Mouse (Mus musculus): ENCODE measurements at regions not wholly inside any gene's neighbourhood (a gene's known extent, or its start where the extent isn't known, plus 50 kb on each side); places are given as distances from the start of the nearest gene placed in this dataset.
"Not testable (repeated sequence)": the region's sequence is repeated elsewhere in the genome, so short reads cannot be mapped to it uniquely, and the experiment has no call there.

GRCm38 (mm10) chrX:17818325-17818724, 246.2 kb upstream of the Fundc1 start:
- H3K36me3 ChIP-seq (ENCODE audit: control insufficient read depth, insufficient read depth, low read length), result no peaks in the 10 kb centered on the region
- 48% methylated on average over 3 of the region's 3 CpGs for WGBS
- H3K4me1 ChIP-seq (ENCODE audit: control insufficient read depth, insufficient read depth, low read length), result no peaks in the 10 kb centered on the region
- H3K9me3 ChIP-seq (ENCODE audit: control insufficient read depth, low read length), result no peaks in the 10 kb centered on the region
- ATAC-seq (ENCODE audit: low read depth), result no peak
- H3K9ac ChIP-seq (replicated peaks; ENCODE audit: low read depth, low read length), result no peak overlapping the region
- H3K4me3 ChIP-seq (ENCODE audit: low read depth, low read length), result no peak overlapping the region
- no peak overlapping the region for H3K4me2 ChIP-seq (ENCODE audit: low read depth, low read length)
- H3K27ac ChIP-seq (ENCODE audit: low read depth, low read length), result no peak overlapping the region
- H3K27me3 ChIP-seq (ENCODE audit: control insufficient read depth, insufficient read depth, low read length), result no peaks in the 10 kb centered on the region

- Histone ChIP-seq H3K9ac (replicated peaks; ENCODE audit: low read depth, low read length) (no peak overlapping the region), H3K36me3 (ENCODE audit: control insufficient read depth, insufficient read depth, low read length) (no peaks in the 10 kb centered on the region), H3K27me3 (ENCODE audit: control insufficient read depth, insufficient read depth, low read length) (no peaks in the 10 kb centered on the region), H3K4me2 (ENCODE audit: low read depth, low read length) (no peak overlapping the region), H3K4me1 (ENCODE audit: control insufficient read depth, insufficient read depth, low read length) (no peaks in the 10 kb centered on the region), H3K27ac (ENCODE audit: low read depth, low read length) (no peak overlapping the region), H3K4me3 (ENCODE audit: low read depth, low read length) (no peak overlapping the region), H3K9me3 (ENCODE audit: control insufficient read depth, low read length) (no peaks in the 10 kb centered on the region)
- 80% methylated on average over 3 of the region's 3 CpGs for WGBS
- no peak for ATAC-seq (ENCODE audit: low read depth)
Measured at GRCm38 (mm10) chrX:17817651-17818050, 245.5 kb upstream of the Fundc1 start.

DNA sequence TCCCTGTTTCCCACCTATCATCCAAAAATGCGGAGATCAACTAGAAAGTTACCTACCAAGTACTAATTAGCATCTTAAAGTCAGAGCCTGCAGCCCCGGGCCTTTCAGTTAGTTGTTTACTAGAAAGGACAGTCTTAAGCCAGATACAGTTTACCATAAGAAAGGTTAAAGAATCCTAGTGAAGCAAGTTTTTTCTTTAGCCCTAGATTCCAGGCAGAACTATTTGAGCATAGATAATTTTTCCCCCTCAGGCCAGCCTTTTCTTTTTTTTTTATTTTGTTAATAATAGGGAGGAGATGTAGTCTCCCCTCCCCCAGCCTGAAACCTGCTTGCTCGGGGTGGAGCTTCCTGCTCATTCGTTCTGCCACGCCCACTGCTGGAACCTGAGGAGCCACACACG, 215.9 kb upstream of the Fundc1 start:
- not testable (repeated sequence) for H3K36me3 ChIP-seq (ENCODE audit: control insufficient read depth, insufficient read depth, low read length); H3K27me3 ChIP-seq (ENCODE audit: control insufficient read depth, insufficient read depth, low read length); H3K9me3 ChIP-seq (ENCODE audit: control insufficient read depth, low read length); H3K4me1 ChIP-seq (ENCODE audit: control insufficient read depth, insufficient read depth, low read length); H3K4me3 ChIP-seq (ENCODE audit: low read depth, low read length); ATAC-seq (ENCODE audit: low read depth); H3K27ac ChIP-seq (ENCODE audit: low read depth, low read length); H3K9ac ChIP-seq (replicated peaks; ENCODE audit: low read depth, low read length); H3K4me2 ChIP-seq (ENCODE audit: low read depth, low read length)
- WGBS, result 88% methylated on average over 1 of the region's 6 CpGs

GRCm38 (mm10) chrX:17775886-17776285, 203.8 kb upstream of the Fundc1 start:
- H3K27me3 ChIP-seq (ENCODE audit: control insufficient read depth, insufficient read depth, low read length), result no peaks in the 10 kb centered on the region
- H3K27ac ChIP-seq (ENCODE audit: low read depth, low read length), result no peak overlapping the region
- H3K4me3 ChIP-seq (ENCODE audit: low read depth, low read length), result no peak overlapping the region
- WGBS, result 97% methylated on average over 1 of the region's 1 CpGs
- no peak for ATAC-seq (ENCODE audit: low read depth)
- no peaks in the 10 kb centered on the region for H3K36me3 ChIP-seq (ENCODE audit: control insufficient read depth, insufficient read depth, low read length)
- H3K9ac ChIP-seq (replicated peaks; ENCODE audit: low read depth, low read length), result no peak overlapping the region
- H3K4me2 ChIP-seq (ENCODE audit: low read depth, low read length), result no peak overlapping the region
- no peaks in the 10 kb centered on the region for H3K4me1 ChIP-seq (ENCODE audit: control insufficient read depth, insufficient read depth, low read length)
- H3K9me3 ChIP-seq (ENCODE audit: control insufficient read depth, low read length), result no peaks in the 10 kb centered on the region; the same call in 1 of the 2 replicates

DNA sequence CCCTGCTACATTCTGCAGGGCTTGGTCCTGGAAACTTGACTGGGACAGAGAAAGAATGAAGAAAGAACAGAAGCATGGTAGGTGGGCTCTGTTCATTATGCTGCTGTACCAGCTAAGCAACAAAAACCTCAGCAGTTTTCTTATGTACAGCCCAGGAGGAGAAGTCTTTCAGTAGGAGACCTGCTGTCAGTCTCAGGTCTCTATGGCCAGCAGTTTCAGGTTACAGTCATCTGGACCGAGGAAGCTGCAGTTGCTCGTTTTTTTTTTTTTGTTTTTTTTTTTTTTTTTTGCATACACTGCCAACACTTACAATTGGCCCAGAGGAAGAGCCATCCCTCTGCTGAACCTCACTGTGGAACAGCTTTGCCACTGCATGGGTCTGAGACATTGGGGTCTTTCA, 180.7 kb upstream of the Fundc1 start:
- WGBS, result 28% methylated on average over 2 of the region's 2 CpGs

DNA sequence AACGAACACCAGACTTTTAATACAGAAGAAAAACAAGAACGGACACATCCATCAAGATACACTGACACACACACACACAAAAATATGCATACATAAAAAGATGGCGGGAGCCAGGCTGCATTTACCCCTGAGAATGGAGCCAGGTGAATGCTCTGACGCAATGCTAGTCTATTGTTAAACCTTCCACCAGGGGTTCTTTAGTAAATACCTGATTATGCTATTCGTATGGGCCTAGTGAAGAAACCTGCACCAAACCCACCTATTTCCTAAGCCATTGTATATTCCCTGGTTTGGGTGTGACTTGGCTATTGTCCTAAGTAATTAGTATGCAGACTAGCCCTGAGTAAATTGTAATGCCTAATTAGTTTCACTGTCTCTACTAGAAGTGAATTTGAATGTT, 179.3 kb upstream of the Fundc1 start:
- no peak for ATAC-seq (ENCODE audit: low read depth)

More for the DNA sequence above, 180.7 kb upstream of the Fundc1 start:
- Histone ChIP-seq H3K27me3 (ENCODE audit: control insufficient read depth, insufficient read depth, low read length) (no peaks in the 10 kb centered on the region), H3K4me3 (ENCODE audit: low read depth, low read length) (no peak overlapping the region), H3K9ac (replicated peaks; ENCODE audit: low read depth, low read length) (no peak overlapping the region), H3K9me3 (ENCODE audit: control insufficient read depth, low read length) (no peaks in the 10 kb centered on the region), H3K4me1 (ENCODE audit: control insufficient read depth, insufficient read depth, low read length) (no peaks in the 10 kb centered on the region), H3K36me3 (ENCODE audit: control insufficient read depth, insufficient read depth, low read length) (no peaks in the 10 kb centered on the region), H3K4me2 (ENCODE audit: low read depth, low read length) (no peak overlapping the region), H3K27ac (ENCODE audit: low read depth, low read length) (no peak overlapping the region)
- ATAC-seq (ENCODE audit: low read depth), result no peak

DNA sequence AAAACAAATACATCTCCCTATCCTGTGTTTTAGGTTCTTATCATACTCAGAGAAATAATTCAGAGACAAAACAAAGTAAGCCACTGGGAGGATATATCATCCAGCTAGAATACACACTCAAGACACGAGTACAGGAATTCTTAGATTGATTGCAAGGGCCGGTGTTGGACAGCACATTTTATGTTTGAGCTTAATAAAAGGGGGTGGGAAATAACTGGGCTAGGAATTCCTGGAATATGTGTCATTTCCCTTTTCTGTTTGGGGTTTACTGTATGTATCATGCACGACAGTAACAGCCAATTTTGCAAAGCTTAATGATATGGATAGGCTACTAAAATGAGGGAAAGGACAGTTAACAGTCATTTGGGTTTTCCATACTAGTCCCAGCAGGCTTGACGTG, 158.1 kb upstream of the Fundc1 start:
- no peaks in the 10 kb centered on the region for H3K27me3 ChIP-seq (ENCODE audit: control insufficient read depth, insufficient read depth, low read length)
- 77% methylated on average over 4 of the region's 4 CpGs for WGBS
- H3K4me2 ChIP-seq (ENCODE audit: low read depth, low read length), result no peak overlapping the region
- H3K4me3 ChIP-seq (ENCODE audit: low read depth, low read length), result no peak overlapping the region
- H3K27ac ChIP-seq (ENCODE audit: low read depth, low read length), result no peak overlapping the region
- ATAC-seq (ENCODE audit: low read depth), result no peak
- H3K9ac ChIP-seq (replicated peaks; ENCODE audit: low read depth, low read length), result no peak overlapping the region
- no peaks in the 10 kb centered on the region for H3K4me1 ChIP-seq (ENCODE audit: control insufficient read depth, insufficient read depth, low read length)
- H3K36me3 ChIP-seq (ENCODE audit: control insufficient read depth, insufficient read depth, low read length), result no peaks in the 10 kb centered on the region
- H3K9me3 ChIP-seq (ENCODE audit: control insufficient read depth, low read length), result no peaks in the 10 kb centered on the region

More for the DNA sequence above, 179.3 kb upstream of the Fundc1 start:
- no peaks in the 10 kb centered on the region for H3K9me3 ChIP-seq (ENCODE audit: control insufficient read depth, low read length)
- 79% methylated on average over 5 of the region's 5 CpGs for WGBS
- no peak overlapping the region for H3K4me3 ChIP-seq (ENCODE audit: low read depth, low read length)
- H3K4me1 ChIP-seq (ENCODE audit: control insufficient read depth, insufficient read depth, low read length), result no peaks in the 10 kb centered on the region
- no peak overlapping the region for H3K4me2 ChIP-seq (ENCODE audit: low read depth, low read length)
- H3K9ac ChIP-seq (replicated peaks; ENCODE audit: low read depth, low read length), result no peak overlapping the region
- no peak overlapping the region for H3K27ac ChIP-seq (ENCODE audit: low read depth, low read length)
- no peaks in the 10 kb centered on the region for H3K36me3 ChIP-seq (ENCODE audit: control insufficient read depth, insufficient read depth, low read length)
- no peaks in the 10 kb centered on the region for H3K27me3 ChIP-seq (ENCODE audit: control insufficient read depth, insufficient read depth, low read length)

- Histone ChIP-seq H3K27ac (ENCODE audit: low read depth, low read length) (no peak overlapping the region), H3K9ac (replicated peaks; ENCODE audit: low read depth, low read length) (no peak overlapping the region), H3K36me3 (ENCODE audit: control insufficient read depth, insufficient read depth, low read length) (no peaks in the 10 kb centered on the region), H3K27me3 (ENCODE audit: control insufficient read depth, insufficient read depth, low read length) (no peaks in the 10 kb centered on the region), H3K4me3 (ENCODE audit: low read depth, low read length) (no peak overlapping the region), H3K9me3 (ENCODE audit: control insufficient read depth, low read length) (no peaks in the 10 kb centered on the region), H3K4me2 (ENCODE audit: low read depth, low read length) (no peak overlapping the region), H3K4me1 (ENCODE audit: control insufficient read depth, insufficient read depth, low read length) (no peaks in the 10 kb centered on the region)
- 63% methylated on average over 5 of the region's 5 CpGs for WGBS
- peak; percentile 24; the same call in 1 of the 2 replicates for ATAC-seq (ENCODE audit: low read depth)
Measured at GRCm38 (mm10) chrX:17725780-17726220, 153.7 kb upstream of the Fundc1 start.

GRCm38 (mm10) chrX:17724990-17725779, 153.1 kb upstream of the Fundc1 start:
- WGBS, result 26% methylated on average over 7 of the region's 7 CpGs
- Histone ChIP-seq H3K27ac (ENCODE audit: low read depth, low read length) (no peak overlapping the region), H3K4me3 (ENCODE audit: low read depth, low read length) (no peak overlapping the region), H3K9ac (replicated peaks; ENCODE audit: low read depth, low read length) (no peak overlapping the region), H3K36me3 (ENCODE audit: control insufficient read depth, insufficient read depth, low read length) (no peaks in the 10 kb centered on the region), H3K4me1 (ENCODE audit: control insufficient read depth, insufficient read depth, low read length) (no peaks in the 10 kb centered on the region), H3K9me3 (ENCODE audit: control insufficient read depth, low read length) (no peaks in the 10 kb centered on the region), H3K27me3 (ENCODE audit: control insufficient read depth, insufficient read depth, low read length) (no peaks in the 10 kb centered on the region), H3K4me2 (ENCODE audit: low read depth, low read length) (no peak overlapping the region)
- peak; percentile 81 for ATAC-seq (ENCODE audit: low read depth)

Measured in neural tube, embryonic 14.5 days (tissue).